Mouse (Mus musculus) frontal cortex, postnatal 25 days (tissue): ENCODE data around the gene Syn2.

Source experiments
- DNase-seq, 2 experiments: peaks; one replicate each; pipeline ENCODE4 v3.0.0; 2022; ENCODE audit warnings: low spot score in 2 of 2

The Syn2 gene

DNA sequence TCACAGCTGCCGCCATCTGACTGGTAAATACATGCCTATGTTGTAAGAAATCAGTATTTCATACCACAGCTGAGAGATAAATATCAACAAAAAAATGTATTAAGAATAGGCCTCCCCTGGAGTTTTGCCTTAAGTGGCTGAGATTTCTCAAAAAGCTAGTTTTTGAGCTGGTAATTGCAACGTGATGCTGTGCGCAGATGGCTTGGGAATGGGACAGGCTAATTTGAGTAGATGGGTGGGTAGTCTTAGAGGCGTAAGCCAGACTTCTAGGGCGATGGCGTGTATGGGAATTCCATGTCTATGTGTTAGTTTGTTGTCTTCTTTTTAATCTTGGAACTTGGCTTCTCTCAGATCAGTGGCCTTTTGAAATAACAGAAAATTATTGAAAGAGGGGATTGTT, 157.1 kb downstream of the Syn2 start:
- DNase-seq = no peak

DNA sequence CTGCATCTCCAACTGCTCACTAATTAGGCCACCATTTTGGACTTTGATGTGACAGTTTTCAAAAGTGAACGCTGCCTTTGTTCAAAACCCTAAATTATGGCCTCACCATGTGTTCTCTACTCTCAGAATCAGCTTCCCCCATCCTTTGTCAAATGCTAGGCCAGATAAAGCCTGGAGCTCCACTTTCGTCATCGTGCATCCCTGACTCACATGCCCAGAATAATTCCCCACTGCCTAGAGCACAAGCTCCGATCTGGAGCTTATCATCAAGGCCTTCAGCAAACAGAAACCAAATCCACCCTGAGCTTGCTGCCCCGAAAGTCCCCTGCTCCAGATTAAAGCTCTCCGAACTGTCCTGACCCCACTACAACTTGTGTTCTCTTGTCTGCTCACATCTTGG, 157.9 kb downstream of the Syn2 start:
- DNase-seq = no peak

DNA sequence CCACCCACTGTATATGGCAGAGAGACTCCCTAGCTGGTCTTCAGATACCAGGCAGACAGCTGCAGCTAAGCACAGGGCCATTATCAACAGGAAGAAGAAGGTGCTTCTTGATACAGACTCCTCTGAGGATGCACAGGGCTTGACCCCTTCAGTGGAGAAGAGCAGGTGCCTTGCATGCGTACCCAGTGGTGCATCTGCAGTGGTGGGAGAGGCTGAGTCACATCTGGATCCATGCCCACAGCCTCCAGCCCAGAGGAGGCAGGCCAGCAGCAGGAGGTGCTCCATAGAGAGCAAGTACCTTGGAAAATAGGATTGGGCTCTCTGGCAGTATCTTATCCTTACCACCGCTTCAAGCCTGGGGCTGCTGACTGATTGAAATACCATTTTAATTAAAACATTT, 159.2 kb downstream of the Syn2 start:
- no peak for DNase-seq

DNA sequence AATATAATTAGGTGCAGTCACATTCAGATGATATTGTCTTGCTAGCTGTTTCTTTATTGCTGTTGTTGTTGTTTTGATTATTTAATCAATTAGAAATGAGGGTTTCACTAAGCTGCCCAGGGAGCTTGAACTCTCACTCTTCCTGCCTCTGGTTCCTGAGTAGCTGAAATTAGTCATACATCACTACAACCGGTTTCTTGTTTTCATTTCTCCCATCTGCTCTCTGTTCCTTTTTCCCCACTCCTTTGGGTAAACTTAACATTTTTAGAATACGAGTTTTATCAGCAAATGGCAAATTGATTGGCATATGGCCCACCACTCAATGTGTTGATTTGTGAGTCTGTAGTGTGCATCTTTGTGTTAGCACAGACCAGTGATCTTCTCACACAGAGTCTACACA, 172.4 kb downstream of the Syn2 start:
- no peak for DNase-seq

DNA sequence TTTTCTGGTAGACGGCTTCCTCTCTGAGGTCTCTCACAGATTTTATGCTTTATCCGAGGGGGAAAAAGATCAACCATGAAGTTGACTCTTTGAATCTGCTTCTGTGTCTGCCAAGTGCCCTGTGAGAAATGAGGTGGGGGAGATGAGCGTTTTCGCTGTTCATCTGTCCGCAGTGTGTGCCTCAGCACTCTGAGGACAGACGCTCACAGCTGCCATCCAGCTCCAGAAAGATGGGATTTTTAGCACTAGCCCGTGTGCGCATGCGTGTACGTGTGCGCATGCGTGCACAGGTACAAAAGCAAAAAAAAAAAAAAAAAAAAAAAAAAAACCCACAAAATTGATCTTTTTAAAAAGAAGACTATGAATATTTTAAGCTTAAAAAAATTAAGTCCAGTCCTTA, 178.1 kb downstream of the Syn2 start:
- no peak for DNase-seq

DNA sequence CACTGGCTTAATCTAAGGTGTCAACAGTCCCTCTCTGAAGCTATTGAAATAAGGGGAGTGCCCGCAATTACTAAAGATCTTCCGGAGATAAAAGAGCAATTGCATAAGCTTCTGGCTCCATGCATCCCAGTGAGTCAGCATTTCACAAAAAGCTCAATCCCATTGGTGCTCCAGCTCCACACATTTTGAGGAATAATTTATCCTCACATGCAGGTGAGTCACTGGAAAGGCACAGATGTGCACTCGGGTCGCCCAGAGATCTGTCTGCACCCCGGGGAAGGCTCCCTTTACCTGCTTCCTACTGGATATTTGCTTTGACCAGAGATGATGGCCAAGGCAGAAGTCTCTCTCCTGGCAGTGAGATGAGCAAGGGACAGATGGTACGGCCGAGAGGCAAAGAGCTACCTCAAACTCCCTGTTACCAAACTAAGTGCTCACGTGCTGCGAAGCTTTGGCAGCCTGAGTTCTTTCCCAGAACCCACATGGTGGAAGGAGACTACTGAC, 178.6 kb downstream of the Syn2 start:
- DNase-seq = no peak

DNA sequence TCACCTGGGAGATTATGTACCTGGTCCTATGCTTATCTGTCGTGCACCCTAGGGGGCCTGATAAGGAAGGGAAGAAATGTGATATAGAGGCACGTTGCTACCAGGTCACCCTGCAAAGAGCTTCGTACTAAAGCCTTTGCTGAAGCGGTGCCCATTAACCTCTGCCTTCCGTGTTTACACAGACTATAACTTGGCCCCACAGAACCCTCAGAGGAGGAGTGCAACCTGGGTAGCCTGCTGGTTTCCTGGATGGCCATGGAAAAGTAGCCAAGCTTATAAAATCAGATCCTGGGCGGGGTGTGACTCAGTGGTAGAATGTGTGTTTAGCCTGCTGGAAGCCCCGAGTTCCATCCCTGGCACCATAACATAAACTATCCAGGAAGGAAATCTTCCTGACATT, 179.2 kb downstream of the Syn2 start:
- DNase-seq = no peak

DNA sequence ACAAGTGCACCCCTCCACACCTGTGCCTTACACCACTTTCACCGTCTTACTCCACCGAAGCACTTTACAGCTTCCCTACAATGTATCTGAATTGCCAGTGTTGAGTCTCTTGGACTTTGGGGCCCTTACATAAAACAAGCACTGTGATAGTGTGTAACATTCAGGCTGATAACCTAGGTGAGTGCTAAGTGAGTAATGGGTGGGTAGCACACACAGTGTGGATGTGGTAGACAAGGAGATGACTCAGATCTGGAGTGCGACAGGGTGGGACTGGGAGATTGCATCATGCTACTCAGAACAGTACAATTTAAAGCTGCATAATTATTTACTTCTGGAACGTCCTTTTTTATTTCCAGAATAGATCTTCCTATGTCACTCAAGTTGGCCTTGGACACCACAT, 181.1 kb downstream of the Syn2 start:
- DNase-seq = no peak

DNA sequence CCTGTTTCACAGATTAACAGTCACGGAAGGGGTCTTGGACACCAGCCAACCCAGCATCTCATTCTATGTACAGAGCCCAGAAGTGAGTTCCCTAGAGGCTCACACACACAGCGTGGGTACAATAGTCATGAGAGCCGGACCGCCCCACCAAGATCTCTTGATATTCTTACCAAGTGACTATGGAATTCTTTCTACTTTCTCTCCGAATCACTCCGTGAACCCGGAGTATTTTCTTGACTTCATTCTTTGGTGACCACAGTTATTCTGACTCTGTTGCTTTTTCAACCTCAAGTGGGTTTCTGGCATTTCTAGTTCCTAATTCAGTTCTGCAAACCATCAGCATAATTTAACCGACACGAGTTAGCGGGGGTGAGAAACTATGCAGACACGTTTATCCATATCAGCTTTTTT, 182.1 kb downstream of the Syn2 start:
- no peak for DNase-seq

DNA sequence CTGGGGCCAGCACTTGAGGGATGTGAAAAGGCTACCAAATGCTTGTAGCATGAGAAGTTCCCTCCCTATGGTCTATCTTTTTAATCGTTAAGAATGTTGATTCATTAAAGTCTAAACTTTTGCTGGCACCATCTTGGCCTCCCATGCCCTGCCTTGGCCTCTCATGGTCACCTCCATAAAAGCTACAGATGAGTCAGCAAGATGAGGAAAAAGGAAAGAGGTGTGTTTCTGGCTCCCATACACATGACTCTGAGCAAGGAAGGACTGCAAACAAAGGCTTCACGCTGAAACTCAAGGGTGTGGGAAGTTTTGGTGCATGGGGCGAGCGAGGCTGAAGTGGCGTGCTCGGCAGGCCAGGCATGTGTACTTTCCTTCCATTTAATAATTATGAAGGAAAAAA, 184.1 kb downstream of the Syn2 start:
- no peak for DNase-seq

DNA sequence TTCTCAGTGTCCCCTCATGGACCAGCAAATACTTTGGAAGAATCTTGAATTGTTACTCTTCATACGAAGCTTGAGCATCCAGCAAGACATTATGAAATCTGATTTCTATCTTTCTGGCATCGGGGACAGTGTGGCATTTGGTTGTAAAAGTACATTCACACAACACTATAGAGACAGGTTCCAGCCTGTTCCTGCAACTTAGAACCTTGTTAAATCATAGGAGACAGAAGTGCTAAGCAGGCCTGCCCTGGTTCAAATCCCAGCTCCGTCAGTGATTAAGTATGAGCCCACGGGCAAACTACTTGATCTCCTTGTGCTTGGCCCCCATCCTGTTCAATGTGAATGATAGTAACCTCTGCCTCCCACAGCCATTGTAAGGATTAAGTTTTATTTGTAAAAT, 185.0 kb downstream of the Syn2 start:
- no peak for DNase-seq

DNA sequence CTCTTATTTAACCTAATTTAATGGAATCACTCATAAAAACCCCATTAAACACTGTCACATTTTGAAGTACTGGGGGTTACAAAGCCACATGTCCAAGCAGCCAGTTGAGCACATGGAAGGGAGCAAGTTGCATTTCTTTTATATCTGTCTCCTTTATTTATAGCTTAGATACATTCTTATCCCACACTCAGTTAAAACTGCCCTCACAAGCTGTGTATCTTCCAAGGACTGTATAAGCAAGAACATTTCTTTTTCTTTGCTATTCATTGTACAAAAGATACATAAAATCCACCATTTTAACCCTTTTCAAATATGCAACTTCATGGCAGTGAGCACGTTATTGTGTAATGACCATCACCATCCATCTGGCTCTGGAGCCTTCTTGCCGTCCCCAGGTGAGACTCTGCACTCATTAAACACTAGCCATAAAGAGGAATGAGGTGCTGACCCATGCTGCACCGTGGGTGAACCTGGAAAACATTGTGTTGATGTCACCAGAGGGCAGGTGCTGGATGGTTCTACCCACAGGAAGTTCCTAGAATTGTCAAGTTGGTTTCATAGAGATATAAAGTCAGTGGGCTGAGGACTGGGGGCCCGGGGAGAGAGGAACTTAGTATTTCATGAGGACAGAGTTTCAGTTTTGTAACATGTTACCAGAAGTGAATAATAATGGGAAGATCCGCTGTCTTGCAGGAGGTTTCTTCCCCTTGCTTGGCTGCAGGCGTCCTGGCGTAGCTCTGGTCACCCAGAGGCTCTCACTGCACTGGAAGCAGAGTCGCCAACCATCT, 186.4 kb downstream of the Syn2 start:
- no peak for DNase-seq

DNA sequence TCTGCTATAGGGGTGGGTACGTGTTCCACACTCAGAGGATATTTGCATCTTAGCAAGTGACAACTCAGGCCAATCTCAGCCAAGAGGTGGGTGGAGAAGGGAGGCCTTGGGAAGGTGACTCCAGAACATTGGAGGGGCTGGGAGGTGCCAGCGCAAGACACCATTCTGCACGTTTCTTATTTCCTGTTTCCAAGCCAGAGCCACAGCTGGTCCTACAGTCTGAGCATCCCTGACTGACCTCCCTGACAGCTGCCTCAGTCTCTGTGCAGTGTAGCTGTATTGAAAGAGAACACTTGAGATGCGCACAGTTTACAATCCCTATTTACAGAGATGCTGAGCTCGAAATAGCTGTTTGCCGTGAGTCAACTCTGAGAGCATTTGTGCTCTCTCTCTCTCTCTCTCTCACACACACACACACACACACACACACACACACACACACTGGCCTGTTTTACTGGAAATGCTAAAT, 187.2 kb downstream of the Syn2 start:
- peak; percentile 8 to 39 for DNase-seq

DNA sequence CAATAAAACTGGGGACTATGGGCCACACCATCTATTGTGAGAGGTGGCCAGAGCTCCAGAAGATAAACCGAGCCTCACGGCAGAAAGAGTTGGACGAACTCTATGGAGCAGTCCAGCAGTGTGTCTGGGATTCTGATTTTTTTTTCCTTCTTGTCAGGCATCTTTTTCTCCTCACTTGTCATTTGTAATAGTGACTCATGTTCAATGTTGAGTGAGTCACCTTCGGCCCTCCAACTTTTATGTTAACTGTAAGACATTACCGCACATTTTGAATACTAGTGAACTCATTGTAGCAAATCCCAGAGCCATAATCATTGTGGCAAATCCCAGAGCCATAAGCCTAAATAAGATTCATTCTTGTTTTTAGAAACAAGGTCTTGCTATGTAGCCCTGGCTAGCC, 188.3 kb downstream of the Syn2 start:
- no peak for DNase-seq

DNA sequence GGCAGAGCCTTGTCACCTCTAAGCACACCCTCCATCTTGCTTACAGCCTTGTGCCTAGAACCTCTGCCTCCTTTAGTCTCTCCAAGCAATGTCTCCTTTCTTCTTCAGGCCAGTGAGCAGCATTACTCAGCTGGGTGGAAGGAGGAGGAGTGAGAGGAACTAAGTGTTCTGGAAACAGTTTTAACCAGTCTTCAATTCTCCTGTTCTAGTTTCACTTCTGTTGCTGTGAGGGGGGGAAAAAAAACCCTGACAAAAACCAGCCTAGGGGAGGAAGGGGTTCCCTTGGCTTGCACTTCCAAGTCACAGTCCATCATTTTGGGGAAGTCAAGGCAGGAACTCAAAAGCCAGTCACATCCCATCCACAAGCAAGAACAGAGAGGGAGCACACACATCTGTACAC, 196.3 kb downstream of the Syn2 start:
- DNase-seq = no peak
